Mouse (Mus musculus): ENCODE measurements around the gene Tcte2.

Gene Tcte2

GRCm38 (mm10) chr17:13746330-13746729, 15.3 kb downstream of the Tcte2 start:
- in situ Hi-C loops (cut with MboI, MseI) = loop anchor here (5.0 kb wide), 1 partner anchor 59 kb away; no protein-coding TSS in a partner anchor

- in situ Hi-C loops (cut with MboI, MseI) = loop anchor here (5.0 kb wide), 1 partner anchor 58 kb away; no protein-coding TSS in a partner anchor
These were observed 16.3 kb downstream of the Tcte2 start for GRCm38 (mm10) chr17:13745373-13745772.

- in situ Hi-C loops (cut with MboI, MseI) = loop anchor here (5.0 kb wide), 1 partner anchor 58 kb away; no protein-coding TSS in a partner anchor
These were observed 16.8 kb downstream of the Tcte2 start for GRCm38 (mm10) chr17:13744824-13745223.

GRCm38 (mm10) chr17:13744219-13744618, 17.4 kb downstream of the Tcte2 start:
- in situ Hi-C loops (cut with MboI, MseI) = no loop called here

GRCm38 (mm10) chr17:13743709-13744079, 17.9 kb downstream of the Tcte2 start:
- in situ Hi-C loops (cut with MboI, MseI) = no loop called here

GRCm38 (mm10) chr17:13742941-13743708, 18.5 kb downstream of the Tcte2 start:
- in situ Hi-C loops (cut with MboI, MseI) = no loop called here

GRCm38 (mm10) chr17:13742334-13742733, 19.3 kb downstream of the Tcte2 start:
- in situ Hi-C loops (cut with MboI, MseI) = no loop called here

- in situ Hi-C loops (cut with MboI, MseI) = no loop called here
These were observed 20.0 kb downstream of the Tcte2 start for GRCm38 (mm10) chr17:13741611-13742010.

GRCm38 (mm10) chr17:13740796-13741195, 20.8 kb downstream of the Tcte2 start:
- in situ Hi-C loops (cut with MboI, MseI) = no loop called here

GRCm38 (mm10) chr17:13739981-13740380, 21.6 kb downstream of the Tcte2 start:
- in situ Hi-C loops (cut with MboI, MseI) = no loop called here

GRCm38 (mm10) chr17:13738916-13739315, 22.7 kb downstream of the Tcte2 start:
- in situ Hi-C loops (cut with MboI, MseI) = no loop called here

GRCm38 (mm10) chr17:13738121-13738776, 23.4 kb downstream of the Tcte2 start:
- in situ Hi-C loops (cut with MboI, MseI) = no loop called here

- in situ Hi-C loops (cut with MboI, MseI) = no loop called here
These were observed 24.3 kb downstream of the Tcte2 start for GRCm38 (mm10) chr17:13737336-13737735.

GRCm38 (mm10) chr17:13735803-13736282, 25.8 kb downstream of the Tcte2 start:
- in situ Hi-C loops (cut with MboI, MseI) = no loop called here

- in situ Hi-C loops (cut with MboI, MseI) = no loop called here
These were observed 26.6 kb downstream of the Tcte2 start for GRCm38 (mm10) chr17:13735057-13735456.

GRCm38 (mm10) chr17:13733971-13734370, 27.7 kb downstream of the Tcte2 start:
- in situ Hi-C loops (cut with MboI, MseI) = no loop called here

- in situ Hi-C loops (cut with MboI, MseI) = no loop called here
These were observed 28.9 kb downstream of the Tcte2 start for GRCm38 (mm10) chr17:13732685-13733084.

- in situ Hi-C loops (cut with MboI, MseI) = no loop called here
These were observed 29.9 kb downstream of the Tcte2 start for GRCm38 (mm10) chr17:13731727-13732112.

- in situ Hi-C loops (cut with MboI, MseI) = no loop called here
These were observed 30.5 kb downstream of the Tcte2 start for GRCm38 (mm10) chr17:13730980-13731726.

- in situ Hi-C loops (cut with MboI, MseI) = loop anchor here (10.0 kb wide), 1 partner anchor 132 kb away; no protein-coding TSS in a partner anchor
These were observed 34.7 kb downstream of the Tcte2 start for GRCm38 (mm10) chr17:13726832-13727355.

- in situ Hi-C loops (cut with MboI, MseI) = loop anchor here (10.0 kb wide), 1 partner anchor 130 kb away; no protein-coding TSS in a partner anchor
These were observed 36.5 kb downstream of the Tcte2 start for GRCm38 (mm10) chr17:13725004-13725550.

All from T-helper 1 cell (primary cell).